Comparison of ENCODE assay signal across 10 mouse cellular contexts in genomic region chr6:22206630-22207293, GRCm38 (mm10).
A peak's percentile ranks its signal among the peaks of the same experiment; 100 is the strongest.
DNase-seq lines count a peak whose midpoint lies in the region; ATAC-seq and TF ChIP-seq lines count a peak whose summit lies in the region.
"Had no signal": no experiment of that assay in that cellular context is flagged by ENCODE, and none has a peak within 500 bp of the region (broad histone marks: within the 10 kb centered on the region; RNA-seq: fewer than 3 reads in every experiment).

No protein-coding gene starts in this region.

- H3K36me3 ChIP-seq in lung, embryonic 15.5 days = no peaks in the 10 kb centered on the region
- H3K36me3 ChIP-seq in thymus, adult 2 months (ENCODE audit: control insufficient read depth, insufficient read depth, low read length) = no peaks in the 10 kb centered on the region
- H3K36me3 ChIP-seq: liver, embryonic 12.5 days; midbrain, embryonic 13.5 days had no signal

- no peak for TF ChIP-seq POLR2A in thymus, adult 2 months (IDR thresholded peaks at IDR 0.05; ENCODE audit: control insufficient read depth, extremely low read depth, insufficient read depth, low read length, poor library complexity)

- H3K4me2 ChIP-seq in lung, embryonic 15.5 days = peak overlapping the region; percentile 16; the same call in 1 of the 2 replicates
- H3K4me2 ChIP-seq: liver, embryonic 12.5 days; midbrain, embryonic 13.5 days had no signal

- H3K4me3 ChIP-seq in lung, embryonic 15.5 days = no peak overlapping the region
- H3K4me3 ChIP-seq in thymus, adult 2 months (ENCODE audit: control insufficient read depth, insufficient read depth, low read length) = no peak overlapping the region
- H3K4me3 ChIP-seq: liver, embryonic 12.5 days; midbrain, embryonic 13.5 days had no signal

- no peak for DNase-seq in frontal cortex, postnatal 14 days (ENCODE audit: low spot score in 2 of 2)
- DNase-seq in right cerebral cortex, postnatal 10 days (ENCODE audit: low spot score in 2 of 2) = peak; percentile 34 to 54
- DNase-seq in right cerebral cortex, postnatal 36 days (ENCODE audit: low spot score in 2 of 2) = no peak
- DNase-seq in adrenal gland, adult (ENCODE audit: inconsistent age in 2 of 2, low spot score in 1 of 2) = no peak
- DNase-seq in adrenal gland, adult 2 months = no peak
- no peak for DNase-seq in thymus, adult 2 months

- no peaks in the 10 kb centered on the region for H3K27me3 ChIP-seq in lung, embryonic 15.5 days
- no peaks in the 10 kb centered on the region for H3K27me3 ChIP-seq in thymus, adult 2 months (ENCODE audit: control insufficient read depth, insufficient read depth, low read length)
- H3K27me3 ChIP-seq: liver, embryonic 12.5 days; midbrain, embryonic 13.5 days had no signal

- H3K9me3 ChIP-seq in lung, embryonic 15.5 days = no peaks in the 10 kb centered on the region
- H3K9me3 ChIP-seq: liver, embryonic 12.5 days; midbrain, embryonic 13.5 days had no signal

- 39% methylated on average over 6 of the region's 6 CpGs for WGBS in lung, embryonic 15.5 days
- 92% methylated on average over 6 of the region's 6 CpGs for WGBS in thymus, adult 2 months

- TF ChIP-seq CTCF in thymus, adult 2 months (IDR thresholded peaks at IDR 0.05; ENCODE audit: borderline replicate concordance, control insufficient read depth, extremely low read depth, insufficient read depth, low read length, poor library complexity) = no peak

- ATAC-seq in frontal cortex, adult (ENCODE audit: low TSS enrichment) = peak; percentile 74
- ATAC-seq in lung, embryonic 15.5 days (ENCODE audit: borderline replicate concordance, extremely low read depth, low FRiP score, low TSS enrichment) = peak; percentile 80; the same call in 1 of the 2 replicates
- ATAC-seq: liver, embryonic 12.5 days; midbrain, embryonic 13.5 days had no signal

- H3K27ac ChIP-seq in lung, embryonic 15.5 days = peak overlapping the region; percentile 25; the same call in 1 of the 2 replicates
- no peak overlapping the region for H3K27ac ChIP-seq in thymus, adult 2 months (ENCODE audit: control insufficient read depth, insufficient read depth, low read length)
- H3K27ac ChIP-seq: liver, embryonic 12.5 days; midbrain, embryonic 13.5 days had no signal

- peaks cover 4% of the 10 kb centered on the region; the same call in 1 of the 2 replicates for H3K4me1 ChIP-seq in lung, embryonic 15.5 days
- H3K4me1 ChIP-seq in thymus, adult 2 months (replicated peaks; ENCODE audit: control insufficient read depth, insufficient read depth, low read length) = no peaks in the 10 kb centered on the region
- H3K4me1 ChIP-seq: liver, embryonic 12.5 days; midbrain, embryonic 13.5 days had no signal

- no peak overlapping the region for H3K9ac ChIP-seq in lung, embryonic 15.5 days
- H3K9ac ChIP-seq: liver, embryonic 12.5 days; midbrain, embryonic 13.5 days had no signal

Comparison
In these comparisons a context has a peak if more than half of its experiments do, and no peak if none do; other contexts are left out.
1. DNase-seq: peak in right cerebral cortex, postnatal 10 days (2 of 2); none in frontal cortex, postnatal 14 days (0 of 2), right cerebral cortex, postnatal 36 days (0 of 2), adrenal gland, adult (0 of 2), adrenal gland, adult 2 months (single experiment) and thymus, adult 2 months (single experiment).